Mouse (Mus musculus) neural tube, embryonic 14.5 days (tissue): Measurements from ENCODE around the gene N4bp2l2. TPM values are rescaled to one million over a fixed set of nuclear protein-coding genes. Genes with fewer than 3 reads are reported as not detected.

Experiments used
- ATAC-seq: fragments of 200-750 bp; cut with Nextera tagmentation; 2 replicates; pipeline ENCODE4 v1.8.0; 2017; ENCODE audit warnings: low read depth, mild to moderate bottlenecking, moderate TSS enrichment, moderate library complexity
- H3K27ac ChIP-seq: fragments of 300-500 bp; sonication (generic); 2 replicates; pipeline ENCODE4 v1.5.1; 2014; ENCODE audit warnings: low read depth, mild to moderate bottlenecking, control low read depth, low read length, moderate library complexity, mixed read lengths
- H3K27me3 ChIP-seq: fragments of 300-500 bp; sonication (generic); 2 replicates; pipeline ENCODE4 v1.6.1; 2014; ENCODE audit warnings: low read length; ENCODE audit not compliant: control insufficient read depth, insufficient read depth
- H3K36me3 ChIP-seq: fragments of 300-500 bp; sonication (generic); 2 replicates; pipeline ENCODE4 v1.6.1; 2014; ENCODE audit warnings: low read length, mixed read lengths; ENCODE audit not compliant: control insufficient read depth, insufficient read depth
- H3K4me1 ChIP-seq: fragments of 300-500 bp; sonication (generic); 2 replicates; pipeline ENCODE4 v1.6.1; 2014; ENCODE audit warnings: low read length; ENCODE audit not compliant: control insufficient read depth, insufficient read depth
- H3K4me2 ChIP-seq: fragments of 300-500 bp; sonication (generic); 2 replicates; pipeline ENCODE4 v1.6.1; 2014; ENCODE audit warnings: mild to moderate bottlenecking, low read depth, low read length, control low read depth
- H3K4me3 ChIP-seq: fragments of 300-500 bp; sonication (generic); 2 replicates; pipeline ENCODE4 v1.5.1; 2014; ENCODE audit warnings: low read depth, low read length, control low read depth, mixed read lengths
- H3K9ac ChIP-seq: fragments of 300-500 bp; sonication (generic); replicated peaks from 2 replicates; pipeline ENCODE4 v1.6.1; 2014; ENCODE audit warnings: low read depth, mild to moderate bottlenecking, control low read depth, low read length, mixed read lengths
- H3K9me3 ChIP-seq: fragments of 300-500 bp; sonication (generic); 2 replicates; pipeline ENCODE4 v1.6.1; 2016; ENCODE audit warnings: low read length; ENCODE audit not compliant: control insufficient read depth
- WGBS: fragments of 180-500 bp; shearing (Covaris S2); extraction: QIAGEN DNeasy Blood & Tissue Kit; methylation state at CpG from one replicate; pipeline ENCODE4 v1.1.7; 2014; 5-methylcytosine and 5-hydroxymethylcytosine counted together
- polyA plus RNA-seq: library from polyadenylated mRNA; unstranded; fragments of >200 nt; fragmentation: Nextera tagmentation; extraction: Ambion mirVana; gene quantifications from 2 replicates; pipeline ENCODE4 v1.2.1, GENCODE M21; 2014

Gene N4bp2l2
- polyA plus RNA-seq, 1 experiment from 2014 or later: 45.4 TPM

DNA sequence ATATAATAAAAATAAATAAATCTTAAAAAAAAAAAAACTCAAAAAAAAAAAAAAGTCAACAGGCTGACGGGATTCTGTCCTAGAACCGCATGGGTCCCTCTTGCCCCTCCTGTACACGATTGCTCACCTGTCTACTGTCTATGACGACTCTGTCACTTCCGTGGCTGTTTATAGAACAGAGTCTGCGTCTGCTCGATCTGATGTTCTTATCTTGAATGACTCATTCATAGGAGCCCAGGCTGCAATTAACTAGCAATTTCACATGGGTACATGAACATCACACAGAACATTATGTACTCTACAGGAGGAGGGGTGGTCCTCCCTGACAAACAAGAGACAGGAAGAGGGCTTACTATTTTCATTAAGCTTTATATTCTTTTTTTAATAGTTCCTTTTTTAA, 40.5 kb downstream of the N4bp2l2 start:
- WGBS: 96% methylated on average over 7 of the region's 7 CpGs
- Histone ChIP-seq H3K27ac (no peak overlapping the region), H3K9ac (no peak overlapping the region), H3K4me2 (no peak overlapping the region), H3K4me1 (no peaks in the 10 kb centered on the region), H3K9me3 (no peaks in the 10 kb centered on the region), H3K4me3 (no peak overlapping the region), H3K27me3 (no peaks in the 10 kb centered on the region), H3K36me3 (no peaks in the 10 kb centered on the region)
- ATAC-seq: no peak

DNA sequence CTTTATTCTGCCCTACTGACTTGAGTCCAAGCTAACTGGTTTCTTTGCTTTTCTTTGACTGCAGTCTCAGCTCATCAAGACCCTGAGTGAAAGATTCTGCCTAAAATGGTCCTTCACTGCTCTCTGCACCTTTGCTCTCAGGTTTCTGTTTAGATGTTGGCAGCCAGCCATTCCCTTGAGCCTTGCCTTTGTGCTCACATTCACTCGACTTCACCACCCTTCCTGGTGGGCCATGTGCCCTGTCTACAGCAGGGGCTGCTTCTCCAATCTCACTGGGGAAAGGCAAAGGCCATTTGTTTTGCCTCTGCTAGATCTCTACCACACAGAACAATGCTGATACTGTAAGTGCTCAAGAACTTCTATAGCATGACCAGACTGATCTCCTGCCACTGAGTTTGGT, 43.2 kb downstream of the N4bp2l2 start:
- no peak overlapping the region for H3K4me2 ChIP-seq
- no peak overlapping the region for H3K9ac ChIP-seq
- no peak overlapping the region for H3K27ac ChIP-seq
- no peak overlapping the region for H3K4me3 ChIP-seq
- no peaks in the 10 kb centered on the region for H3K4me1 ChIP-seq
- WGBS: 59% methylated on average over 1 of the region's 1 CpGs
- no peaks in the 10 kb centered on the region for H3K27me3 ChIP-seq
- ATAC-seq: no peak
- no peaks in the 10 kb centered on the region for H3K36me3 ChIP-seq
- no peaks in the 10 kb centered on the region for H3K9me3 ChIP-seq

- no peak overlapping the region for H3K4me2 ChIP-seq
- no peak overlapping the region for H3K9ac ChIP-seq
- H3K27me3 ChIP-seq: no peaks in the 10 kb centered on the region
- no peaks in the 10 kb centered on the region for H3K4me1 ChIP-seq
- H3K36me3 ChIP-seq: no peaks in the 10 kb centered on the region
- H3K27ac ChIP-seq: no peak overlapping the region
- ATAC-seq: no peak
- no peaks in the 10 kb centered on the region for H3K9me3 ChIP-seq
- WGBS: 100% methylated on average over 3 of the region's 3 CpGs
- H3K4me3 ChIP-seq: no peak overlapping the region
Measured at GRCm38 (mm10) chr5:150621592-150621991, 44.4 kb downstream of the N4bp2l2 start.

DNA sequence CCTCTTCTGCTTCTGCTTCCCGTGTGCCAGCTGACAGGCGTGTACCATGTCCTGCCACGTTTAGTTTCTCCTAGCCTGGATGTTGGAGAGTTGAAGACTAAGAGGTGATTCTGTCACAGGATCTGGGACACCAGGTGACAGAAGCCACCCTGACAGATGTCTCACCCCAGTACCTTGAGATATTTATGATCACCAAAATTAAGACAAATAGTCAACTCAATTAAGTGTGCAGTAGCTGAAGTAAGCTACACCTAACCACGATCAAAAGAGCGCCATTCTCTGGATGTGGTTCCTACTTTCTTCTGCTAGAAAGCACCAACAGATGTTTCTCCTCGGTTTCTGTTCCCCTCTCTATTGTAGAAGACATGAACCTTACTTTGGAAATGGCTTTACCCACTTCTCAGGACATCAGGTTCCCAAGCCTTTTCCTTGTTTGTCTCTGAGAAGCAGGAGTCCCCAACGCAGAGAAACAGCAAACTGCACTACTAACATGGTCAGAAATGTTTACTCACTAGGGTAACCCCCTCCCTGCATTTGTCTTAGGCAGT, 45.3 kb downstream of the N4bp2l2 start:
- Histone ChIP-seq H3K9ac (no peak overlapping the region), H3K36me3 (no peaks in the 10 kb centered on the region), H3K4me1 (no peaks in the 10 kb centered on the region), H3K4me3 (no peak overlapping the region), H3K4me2 (no peak overlapping the region), H3K27me3 (no peaks in the 10 kb centered on the region), H3K9me3 (no peaks in the 10 kb centered on the region), H3K27ac (no peak overlapping the region)
- WGBS: 90% methylated on average over 7 of the region's 7 CpGs
- ATAC-seq: no peak

DNA sequence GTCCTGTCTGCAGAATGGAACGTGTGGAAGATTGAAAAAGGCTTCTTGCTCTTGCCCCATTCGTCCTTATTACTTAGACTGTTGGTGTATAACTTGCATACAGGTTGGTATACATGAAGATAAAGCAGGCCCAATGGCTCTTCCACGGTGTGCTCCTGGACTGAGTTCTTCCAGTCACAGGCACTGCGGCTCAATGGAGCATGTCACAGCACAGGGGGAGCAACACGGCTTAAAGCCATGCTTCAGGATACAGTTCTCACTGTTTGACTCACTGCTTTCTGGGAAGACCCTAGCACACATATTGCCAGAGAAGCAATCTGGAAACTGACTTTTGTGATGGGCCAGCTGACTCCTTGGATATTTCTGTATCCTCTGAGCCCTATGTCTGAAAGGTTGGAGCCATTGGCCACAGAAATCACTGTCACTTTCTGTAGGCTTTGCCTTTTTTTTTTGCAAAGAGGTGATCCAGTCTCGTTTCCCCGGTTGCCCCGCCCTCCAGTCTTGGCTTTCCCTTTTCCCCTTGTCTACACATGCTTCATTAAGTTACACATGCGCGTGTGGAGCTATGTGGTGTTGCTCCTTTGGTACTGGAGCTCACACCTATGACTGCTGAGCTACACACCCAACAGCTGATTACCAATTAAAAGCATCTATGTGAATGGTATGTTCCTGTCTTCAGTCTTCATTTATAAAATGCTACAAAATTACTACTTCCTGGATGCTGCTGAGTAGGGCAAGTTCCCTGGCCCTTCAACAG, 47.2 kb downstream of the N4bp2l2 start:
- H3K27ac ChIP-seq: no peak overlapping the region
- no peak for ATAC-seq
- H3K9ac ChIP-seq: no peak overlapping the region
- 91% methylated on average over 10 of the region's 10 CpGs for WGBS
- no peaks in the 10 kb centered on the region for H3K36me3 ChIP-seq
- no peaks in the 10 kb centered on the region for H3K4me1 ChIP-seq
- no peak overlapping the region for H3K4me2 ChIP-seq
- no peaks in the 10 kb centered on the region for H3K27me3 ChIP-seq
- H3K4me3 ChIP-seq: no peak overlapping the region
- no peaks in the 10 kb centered on the region for H3K9me3 ChIP-seq

DNA sequence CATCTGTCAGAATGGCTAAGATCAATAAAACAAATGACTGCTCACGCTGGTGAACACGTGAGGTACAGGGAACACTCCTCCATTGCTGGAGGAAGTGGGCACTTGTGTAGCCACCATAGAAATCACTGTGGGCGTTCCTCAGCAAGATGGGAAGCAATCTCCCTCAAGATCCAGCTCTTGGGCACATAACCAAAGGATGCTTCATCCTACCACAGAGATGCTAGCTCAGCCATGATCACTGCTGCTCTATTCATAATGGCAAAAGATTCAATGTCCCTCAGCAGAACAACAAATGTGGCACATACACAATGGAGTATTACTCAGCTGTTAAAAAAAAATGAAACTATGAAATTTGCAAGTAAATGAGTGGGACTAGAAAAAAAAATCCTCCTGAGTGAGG, 49.3 kb downstream of the N4bp2l2 start:
- Histone ChIP-seq H3K4me3 (no peak overlapping the region), H3K27ac (no peak overlapping the region), H3K4me2 (no peak overlapping the region), H3K9me3 (no peaks in the 10 kb centered on the region), H3K36me3 (no peaks in the 10 kb centered on the region), H3K27me3 (no peaks in the 10 kb centered on the region), H3K4me1 (no peaks in the 10 kb centered on the region), H3K9ac (no peak overlapping the region)
- 75% methylated on average over 3 of the region's 3 CpGs for WGBS
- ATAC-seq: no peak

DNA sequence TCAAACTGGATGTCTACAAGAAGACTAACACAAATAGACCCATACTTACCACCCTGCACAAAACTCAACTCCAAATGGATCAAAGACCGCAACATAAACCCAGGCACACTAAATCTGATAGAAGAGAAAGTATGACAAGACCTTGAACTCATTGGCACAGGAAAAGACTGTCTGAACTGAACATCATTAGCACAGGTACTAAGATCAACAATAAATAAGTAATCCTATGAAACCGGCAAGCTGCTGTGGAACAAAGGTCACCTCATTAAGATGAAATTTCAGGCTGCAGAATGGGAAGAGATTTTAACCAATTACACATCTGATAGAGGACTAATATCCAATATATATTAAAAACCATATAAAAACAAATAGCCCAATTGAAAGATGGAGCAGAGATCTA, 49.8 kb downstream of the N4bp2l2 start:
- Histone ChIP-seq H3K4me2 (no peak overlapping the region), H3K27me3 (no peaks in the 10 kb centered on the region), H3K9me3 (no peaks in the 10 kb centered on the region), H3K4me1 (no peaks in the 10 kb centered on the region), H3K4me3 (no peak overlapping the region), H3K36me3 (no peaks in the 10 kb centered on the region), H3K9ac (no peak overlapping the region), H3K27ac (no peak overlapping the region)
- WGBS: 89% methylated on average over 2 of the region's 2 CpGs
- no peak for ATAC-seq

GRCm38 (mm10) chr5:150614054-150614453, 51.9 kb downstream of the N4bp2l2 start:
- WGBS: 93% methylated on average over 2 of the region's 2 CpGs
- Histone ChIP-seq H3K36me3 (no peaks in the 10 kb centered on the region), H3K27me3 (no peaks in the 10 kb centered on the region), H3K9me3 (no peaks in the 10 kb centered on the region), H3K4me3 (no peak overlapping the region), H3K9ac (no peak overlapping the region), H3K27ac (no peak overlapping the region), H3K4me1 (no peaks in the 10 kb centered on the region), H3K4me2 (no peak overlapping the region)
- ATAC-seq: no peak

- no peak overlapping the region for H3K9ac ChIP-seq
- no peak overlapping the region for H3K4me3 ChIP-seq
- H3K4me1 ChIP-seq: no peaks in the 10 kb centered on the region
- H3K27ac ChIP-seq: no peak overlapping the region
- no peaks in the 10 kb centered on the region for H3K36me3 ChIP-seq
- 84% methylated on average over 12 of the region's 12 CpGs for WGBS
- ATAC-seq: no peak
- H3K27me3 ChIP-seq: no peaks in the 10 kb centered on the region
- no peaks in the 10 kb centered on the region for H3K9me3 ChIP-seq
- no peak overlapping the region for H3K4me2 ChIP-seq
Measured at GRCm38 (mm10) chr5:150611697-150612096, 54.3 kb downstream of the N4bp2l2 start.
